9 mouse cellular contexts compared by ENCODE assay signal in genomic region chr12:21133972-21134859, GRCm38 (mm10).
A peak's percentile ranks its signal among the peaks of the same experiment; 100 is the strongest.
DNase-seq lines count a peak whose midpoint lies in the region; ATAC-seq and TF ChIP-seq lines count a peak whose summit lies in the region.
"Had no signal": no experiment of that assay in that cellular context is flagged by ENCODE, and none has a peak within 500 bp of the region (broad histone marks: within the 10 kb centered on the region; RNA-seq: fewer than 3 reads in every experiment).

No protein-coding gene starts in this region.

- no peak for TF ChIP-seq POLR2A in cerebellum, adult 2 months (IDR thresholded peaks at IDR 0.05; ENCODE audit: borderline replicate concordance, insufficient read depth, low read length)

- no peak overlapping the region for H3K27ac ChIP-seq in cerebellum, adult 2 months (ENCODE audit: insufficient read depth, low read length)
- peak overlapping the region; percentile 21; the same call in 1 of the 2 replicates for H3K27ac ChIP-seq in lung, embryonic 15.5 days
- 0 out of 2 replicates have a peak overlapping the region, but pooled peaks have one; percentile 13 for H3K27ac ChIP-seq in forebrain, embryonic 16.5 days (ENCODE audit: low read length)
- peak overlapping the region; percentile 74 for H3K27ac ChIP-seq in stomach, postnatal 0 days (replicated peaks)
- H3K27ac ChIP-seq: limb, embryonic 15.5 days had no signal

- WGBS in cerebellum, adult 2 months: 70% methylated on average over 17 of the region's 17 CpGs
- 51% methylated on average over 17 of the region's 17 CpGs for WGBS in lung, embryonic 15.5 days
- WGBS in forebrain, embryonic 16.5 days: 40% methylated on average over 17 of the region's 17 CpGs
- WGBS in stomach, postnatal 0 days: 47% methylated on average over 17 of the region's 17 CpGs

- H3K36me3 ChIP-seq in lung, embryonic 15.5 days: no peaks in the 10 kb centered on the region
- H3K36me3 ChIP-seq in forebrain, embryonic 16.5 days (ENCODE audit: control insufficient read depth, insufficient read depth): no peaks in the 10 kb centered on the region
- H3K36me3 ChIP-seq in stomach, postnatal 0 days (ENCODE audit: control insufficient read depth, insufficient read depth, low read length): no peaks in the 10 kb centered on the region
- H3K36me3 ChIP-seq: limb, embryonic 15.5 days had no signal

- peak; percentile 53; the same call in 1 of the 2 replicates for TF ChIP-seq CTCF in cerebellum, adult 2 months (IDR thresholded peaks at IDR 0.05; ENCODE audit: borderline replicate concordance, insufficient read depth, low read depth, low read length)
- peak; percentile 59 for TF ChIP-seq CTCF in stomach, postnatal 0 days (IDR thresholded peaks at IDR 0.05; ENCODE audit: low read depth)

- H3K4me3 ChIP-seq in cerebellum, adult 2 months (replicated peaks; ENCODE audit: insufficient read depth, low read depth, low read length): no peak overlapping the region
- H3K4me3 ChIP-seq in lung, embryonic 15.5 days: no peak overlapping the region
- no peak overlapping the region for H3K4me3 ChIP-seq in forebrain, embryonic 16.5 days (replicated peaks; ENCODE audit: low read length)
- no peak overlapping the region for H3K4me3 ChIP-seq in stomach, postnatal 0 days (ENCODE audit: low read depth, low read length)
- H3K4me3 ChIP-seq: limb, embryonic 15.5 days had no signal

- H3K4me2 ChIP-seq in lung, embryonic 15.5 days: no peak overlapping the region
- no peak overlapping the region for H3K4me2 ChIP-seq in forebrain, embryonic 16.5 days (ENCODE audit: low read length)
- no peak overlapping the region for H3K4me2 ChIP-seq in stomach, postnatal 0 days (replicated peaks; ENCODE audit: low read depth)
- H3K4me2 ChIP-seq: limb, embryonic 15.5 days had no signal

- TF ChIP-seq EP300 in stomach, postnatal 0 days (optimal IDR thresholded peaks at IDR 0.05): no peak

- no peak for ATAC-seq in lung, embryonic 15.5 days (ENCODE audit: borderline replicate concordance, extremely low read depth, low FRiP score, low TSS enrichment)
- no peak for ATAC-seq in forebrain, embryonic 16.5 days
- peak; percentile 70 for ATAC-seq in stomach, postnatal 0 days (ENCODE audit: low FRiP score, low TSS enrichment)

- no peaks in the 10 kb centered on the region for H3K9me3 ChIP-seq in lung, embryonic 15.5 days
- no peaks in the 10 kb centered on the region for H3K9me3 ChIP-seq in forebrain, embryonic 16.5 days (ENCODE audit: control insufficient read depth, low read length)
- no peaks in the 10 kb centered on the region for H3K9me3 ChIP-seq in stomach, postnatal 0 days (ENCODE audit: control insufficient read depth, low read length)
- H3K9me3 ChIP-seq: limb, embryonic 15.5 days had no signal

- H3K27me3 ChIP-seq in cerebellum, adult 2 months (ENCODE audit: control insufficient read depth, insufficient read depth, low read length): no peaks in the 10 kb centered on the region
- no peaks in the 10 kb centered on the region for H3K27me3 ChIP-seq in lung, embryonic 15.5 days
- H3K27me3 ChIP-seq in forebrain, embryonic 16.5 days (replicated peaks; ENCODE audit: control insufficient read depth, insufficient read depth, low read length): no peaks in the 10 kb centered on the region
- no peaks in the 10 kb centered on the region for H3K27me3 ChIP-seq in stomach, postnatal 0 days (ENCODE audit: control insufficient read depth, insufficient read depth, low read length)
- H3K27me3 ChIP-seq: limb, embryonic 15.5 days had no signal

- peaks cover 46% of the 10 kb centered on the region for H3K4me1 ChIP-seq in cerebellum, adult 2 months (ENCODE audit: control insufficient read depth, insufficient read depth, low read length)
- peaks cover 40% of the 10 kb centered on the region for H3K4me1 ChIP-seq in lung, embryonic 15.5 days
- peaks cover 43% of the 10 kb centered on the region for H3K4me1 ChIP-seq in forebrain, embryonic 16.5 days (replicated peaks; ENCODE audit: control insufficient read depth, insufficient read depth, low read length)
- H3K4me1 ChIP-seq in stomach, postnatal 0 days (replicated peaks; ENCODE audit: control insufficient read depth, insufficient read depth): peaks cover 11% of the 10 kb centered on the region

- no peak overlapping the region for H3K9ac ChIP-seq in lung, embryonic 15.5 days
- H3K9ac ChIP-seq in forebrain, embryonic 16.5 days (replicated peaks; ENCODE audit: low read depth, low read length): no peak overlapping the region
- H3K9ac ChIP-seq in stomach, postnatal 0 days (ENCODE audit: low read length): no peak overlapping the region
- H3K9ac ChIP-seq: limb, embryonic 15.5 days had no signal

- peak in 1 of 2 experiments; percentile 64 for DNase-seq in cerebellum, adult 2 months
- DNase-seq in cerebellum, adult 8-10 months: no peak
- no peak for DNase-seq in lung, adult 18-20 months
- DNase-seq in stomach, postnatal 0 days (ENCODE audit: low spot score): peak; percentile 58
- DNase-seq in right cerebral cortex, postnatal 25 days: no peak
- DNase-seq in ovary, postnatal 36 days (ENCODE audit: low spot score): no peak
